Mouse (Mus musculus) embryonic facial prominence, embryonic 10.5 days (tissue): ENCODE measurements around the gene Map10. TPM values are rescaled to one million over a fixed set of nuclear protein-coding genes. Genes with fewer than 3 reads are reported as not detected.

ENCODE experiments used
- DNase-seq: peaks from one replicate; pipeline ENCODE4 v3.0.0-alpha.2; 2017; ENCODE audit warnings: low spot score
- H3K27ac ChIP-seq: fragments of 300-500 bp; sonication (generic); replicated peaks from 2 replicates; pipeline ENCODE4 v1.5.1; 2016; ENCODE audit warnings: mild to moderate bottlenecking
- H3K27me3 ChIP-seq: fragments of 300-500 bp; sonication (generic); replicated peaks from 2 replicates; pipeline ENCODE4 v1.6.1; 2016; ENCODE audit warnings: low read depth, mild to moderate bottlenecking; ENCODE audit not compliant: poor library complexity, severe bottlenecking
- H3K36me3 ChIP-seq: fragments of 300-500 bp; sonication (generic); replicated peaks from 2 replicates; pipeline ENCODE4 v1.6.1; 2016; ENCODE audit warnings: mild to moderate bottlenecking, moderate library complexity
- H3K4me1 ChIP-seq: fragments of 300-500 bp; sonication (generic); 2 replicates; pipeline ENCODE4 v1.6.1; 2016
- H3K4me3 ChIP-seq: fragments of 300-500 bp; sonication (generic); 2 replicates; pipeline ENCODE4 v1.5.1; 2016; ENCODE audit warnings: mild to moderate bottlenecking, moderate library complexity
- H3K9me3 ChIP-seq: fragments of 300-500 bp; sonication (generic); 2 replicates; pipeline ENCODE4 v1.6.1; 2016; ENCODE audit warnings: mild to moderate bottlenecking
- WGBS: fragments of 180-500 bp; shearing (Covaris S2); methylation state at CpG from one replicate; pipeline ENCODE4 v1.1.7; 2016; 5-methylcytosine and 5-hydroxymethylcytosine counted together
- polyA plus RNA-seq: library from polyadenylated mRNA; unstranded; fragments of >200 nt; fragmentation: Nextera tagmentation; extraction: Ambion mirVana; gene quantifications from 2 replicates; pipeline ENCODE4 v1.2.1, GENCODE M21; 2016

Map10 gene
- polyA plus RNA-seq, 1 experiment from 2014 or later, result 5.7 TPM

GRCm38 (mm10) chr8:125699391-125700025 is 29.9 kb downstream of the Map10 start:
- no peak for DNase-seq
- no peaks in the 10 kb centered on the region for H3K36me3 ChIP-seq
- no peaks in the 10 kb centered on the region for H3K4me1 ChIP-seq
- no peak overlapping the region for H3K27ac ChIP-seq
- H3K4me3 ChIP-seq, result no peak overlapping the region
- 83% methylated on average over 6 of the region's 6 CpGs for WGBS
- no peaks in the 10 kb centered on the region for H3K27me3 ChIP-seq
- 0 out of 2 replicates have a peak, but pooled peaks cover 4% of the 10 kb centered on the region for H3K9me3 ChIP-seq

DNA sequence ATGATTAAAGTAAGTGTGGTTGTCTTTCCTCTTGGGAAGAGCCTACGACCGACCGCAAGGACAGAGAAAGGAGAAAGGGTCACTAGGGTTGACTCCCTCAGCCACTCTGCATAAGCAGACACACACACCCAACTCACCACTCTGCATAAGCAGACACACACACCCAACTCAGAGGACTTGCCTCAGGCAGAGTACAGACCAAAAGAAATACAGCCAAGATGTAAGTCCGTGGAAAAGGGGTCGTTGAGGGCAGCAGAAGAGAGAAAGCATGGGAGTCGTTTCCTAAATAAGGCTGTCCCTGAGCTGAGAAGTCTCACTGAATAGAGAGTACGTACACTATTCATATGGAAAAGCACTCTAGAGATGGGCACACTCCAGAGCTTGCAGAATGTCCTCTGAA is 30.8 kb downstream of the Map10 start:
- Histone ChIP-seq H3K27ac (no peak overlapping the region), H3K36me3 (no peaks in the 10 kb centered on the region), H3K9me3 (0 out of 2 replicates have a peak, but pooled peaks cover 4% of the 10 kb centered on the region), H3K4me1 (no peaks in the 10 kb centered on the region), H3K4me3 (no peak overlapping the region), H3K27me3 (no peaks in the 10 kb centered on the region)
- 70% methylated on average over 7 of the region's 7 CpGs for WGBS
- DNase-seq, result no peak

DNA sequence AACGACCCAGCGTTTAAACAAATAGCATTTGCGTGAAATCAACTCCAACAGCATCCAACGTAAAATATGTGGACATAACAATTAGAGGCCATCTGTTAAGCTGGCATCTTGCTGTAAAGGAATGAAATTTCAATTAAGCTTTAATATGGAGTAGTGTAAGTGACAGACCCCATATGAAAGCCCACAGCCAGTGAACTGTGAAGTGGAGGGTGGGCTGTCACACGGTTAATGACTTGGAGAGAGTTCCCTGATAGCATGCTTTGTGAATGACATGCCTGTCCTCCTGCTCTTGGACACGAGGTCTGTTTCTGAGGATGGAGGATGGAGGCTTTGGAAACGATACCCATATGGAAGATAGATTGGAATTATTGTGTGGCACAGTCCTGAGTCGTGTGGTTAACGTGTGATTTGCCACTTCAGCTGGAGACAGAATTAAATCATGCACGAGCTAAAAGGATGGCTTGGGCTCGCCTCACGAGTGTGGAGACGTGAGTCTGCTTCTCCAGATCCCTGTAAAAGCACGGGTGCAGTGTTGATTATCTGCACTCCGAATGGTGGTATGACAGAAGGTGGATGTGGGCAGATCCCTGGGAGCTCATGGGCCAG is 33.4 kb downstream of the Map10 start:
- Histone ChIP-seq H3K27ac (no peak overlapping the region), H3K27me3 (no peaks in the 10 kb centered on the region), H3K9me3 (0 out of 2 replicates have a peak, but pooled peaks cover 4% of the 10 kb centered on the region), H3K4me1 (no peaks in the 10 kb centered on the region), H3K36me3 (no peaks in the 10 kb centered on the region), H3K4me3 (no peak overlapping the region)
- 86% methylated on average over 15 of the region's 15 CpGs for WGBS
- no peak for DNase-seq

GRCm38 (mm10) chr8:125704434-125704833 is 34.8 kb downstream of the Map10 start:
- Histone ChIP-seq H3K9me3 (no peaks in the 10 kb centered on the region), H3K4me1 (no peaks in the 10 kb centered on the region), H3K27me3 (no peaks in the 10 kb centered on the region), H3K4me3 (no peak overlapping the region), H3K27ac (no peak overlapping the region), H3K36me3 (no peaks in the 10 kb centered on the region)
- 84% methylated on average over 6 of the region's 6 CpGs for WGBS
- DNase-seq, result no peak

- H3K4me1 ChIP-seq, result no peaks in the 10 kb centered on the region
- 88% methylated on average over 7 of the region's 7 CpGs for WGBS
- no peaks in the 10 kb centered on the region for H3K27me3 ChIP-seq
- DNase-seq, result no peak
- no peak overlapping the region for H3K4me3 ChIP-seq
- no peak overlapping the region for H3K27ac ChIP-seq
- H3K9me3 ChIP-seq, result no peaks in the 10 kb centered on the region
- no peaks in the 10 kb centered on the region for H3K36me3 ChIP-seq
Measured at GRCm38 (mm10) chr8:125705816-125706215, 36.2 kb downstream of the Map10 start.

DNA sequence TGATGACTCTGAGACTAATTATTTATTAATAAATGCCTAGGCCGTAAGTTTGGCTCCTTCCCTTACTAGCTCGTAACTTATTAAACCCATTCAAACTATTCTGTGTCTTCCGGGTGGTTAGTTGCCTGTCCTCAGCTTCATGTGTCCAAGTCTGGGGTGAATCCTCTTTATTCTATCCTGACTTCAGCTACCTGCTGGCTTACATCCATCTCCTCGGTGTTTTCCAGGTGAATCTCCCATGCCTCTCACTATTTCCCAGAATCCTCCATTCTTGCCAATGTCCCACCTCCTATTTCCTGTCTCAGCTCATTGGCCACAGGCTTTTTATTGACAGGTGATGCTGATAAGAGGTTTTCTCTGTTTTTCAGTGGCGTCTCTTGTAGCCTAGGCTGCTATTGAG is 39.6 kb downstream of the Map10 start:
- H3K36me3 ChIP-seq, result no peaks in the 10 kb centered on the region
- H3K27ac ChIP-seq, result no peak overlapping the region
- no peak for DNase-seq
- no peaks in the 10 kb centered on the region for H3K4me1 ChIP-seq
- 87% methylated on average over 5 of the region's 5 CpGs for WGBS
- H3K27me3 ChIP-seq, result no peaks in the 10 kb centered on the region
- no peak overlapping the region for H3K4me3 ChIP-seq
- no peaks in the 10 kb centered on the region for H3K9me3 ChIP-seq

- 91% methylated on average over 5 of the region's 5 CpGs for WGBS
- Histone ChIP-seq H3K9me3 (no peaks in the 10 kb centered on the region), H3K27me3 (no peaks in the 10 kb centered on the region), H3K27ac (no peak overlapping the region), H3K4me1 (peaks cover 7% of the 10 kb centered on the region), H3K36me3 (no peaks in the 10 kb centered on the region), H3K4me3 (no peak overlapping the region)
- DNase-seq, result no peak
Measured at GRCm38 (mm10) chr8:125711514-125711913, 41.9 kb downstream of the Map10 start.

DNA sequence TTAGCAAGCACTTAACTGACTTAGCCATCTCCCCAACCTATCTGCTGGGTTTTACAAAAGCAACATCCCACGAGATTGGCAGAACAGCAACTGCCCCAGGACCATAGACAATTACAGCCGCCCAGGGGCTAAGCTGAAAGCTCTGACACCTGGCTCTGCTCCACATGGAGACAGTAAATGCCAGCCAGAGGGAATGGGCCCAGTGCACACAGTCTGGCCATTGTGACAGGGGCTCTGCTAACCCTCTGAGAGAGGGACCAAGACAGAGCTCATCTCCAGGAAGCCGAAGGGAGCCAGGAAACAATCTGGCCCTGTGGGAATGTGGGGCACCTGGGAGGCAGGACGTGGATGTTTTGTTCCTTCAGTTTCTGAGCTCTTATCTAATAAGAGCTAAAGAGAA is 46.6 kb downstream of the Map10 start:
- no peaks in the 10 kb centered on the region for H3K36me3 ChIP-seq
- no peak for DNase-seq
- no peaks in the 10 kb centered on the region for H3K27me3 ChIP-seq
- peaks cover 30% of the 10 kb centered on the region for H3K4me1 ChIP-seq
- H3K27ac ChIP-seq, result no peak overlapping the region
- 43% methylated on average over 4 of the region's 4 CpGs for WGBS
- H3K9me3 ChIP-seq, result no peaks in the 10 kb centered on the region
- H3K4me3 ChIP-seq, result no peak overlapping the region

DNA sequence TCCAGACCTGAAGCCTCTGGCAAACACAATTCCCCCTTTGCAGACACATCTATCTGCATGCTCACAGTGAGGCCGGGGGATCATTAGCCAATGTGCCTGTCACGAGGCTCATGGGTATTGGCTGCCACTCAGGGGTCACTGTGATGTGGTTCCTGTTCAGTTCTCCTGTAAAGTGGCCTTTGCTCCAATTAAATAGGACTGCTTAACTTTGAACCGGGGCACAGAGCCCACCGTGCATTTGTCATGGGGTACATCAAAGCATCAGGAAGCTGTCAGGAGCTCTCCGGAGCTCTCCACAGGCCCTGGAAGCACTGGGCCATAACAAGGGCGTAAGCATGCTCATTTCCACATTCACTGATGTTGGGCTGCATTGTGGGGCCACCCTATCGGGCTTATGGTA is 47.0 kb downstream of the Map10 start:
- no peak for DNase-seq
- no peak overlapping the region; the same call in 1 of the 2 replicates for H3K27ac ChIP-seq

GRCm38 (mm10) chr8:125718914-125719313 is 49.3 kb downstream of the Map10 start:
- 62% methylated on average over 4 of the region's 4 CpGs for WGBS
- H3K27me3 ChIP-seq, result no peaks in the 10 kb centered on the region

More for the DNA sequence above, 47.0 kb downstream of the Map10 start:
- Histone ChIP-seq H3K27me3 (no peaks in the 10 kb centered on the region), H3K4me3 (no peak overlapping the region), H3K4me1 (peaks cover 30% of the 10 kb centered on the region), H3K9me3 (no peaks in the 10 kb centered on the region), H3K36me3 (no peaks in the 10 kb centered on the region)
- 44% methylated on average over 7 of the region's 7 CpGs for WGBS

DNA sequence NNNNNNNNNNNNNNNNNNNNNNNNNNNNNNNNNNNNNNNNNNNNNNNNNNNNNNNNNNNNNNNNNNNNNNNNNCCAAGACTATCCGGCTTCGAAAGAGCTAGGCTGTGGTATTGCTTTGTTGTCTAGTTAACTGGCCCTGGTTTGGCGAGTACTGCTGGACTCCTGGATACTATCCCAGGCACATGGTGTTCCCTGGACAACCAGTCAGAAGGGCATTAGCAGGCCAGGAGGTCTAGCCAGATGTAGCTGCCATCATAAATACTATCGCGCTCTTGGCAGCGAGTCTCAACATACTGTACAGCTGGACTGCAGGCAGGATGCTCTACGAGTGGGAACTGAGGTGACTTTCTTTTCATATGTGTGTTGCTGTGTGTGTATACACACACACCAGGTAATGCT is 53.1 kb downstream of the Map10 start:
- H3K4me3 ChIP-seq, result no peak overlapping the region
- no peak for DNase-seq
- H3K36me3 ChIP-seq, result no peaks in the 10 kb centered on the region
- H3K27me3 ChIP-seq, result no peaks in the 10 kb centered on the region
- peaks cover 16% of the 10 kb centered on the region for H3K4me1 ChIP-seq
- no peak overlapping the region for H3K27ac ChIP-seq
- 94% methylated on average over 7 of the region's 7 CpGs for WGBS
- no peaks in the 10 kb centered on the region for H3K9me3 ChIP-seq

More at GRCm38 (mm10) chr8:125718914-125719313, 49.3 kb downstream of the Map10 start:
- Histone ChIP-seq H3K9me3 (no peaks in the 10 kb centered on the region), H3K27ac (no peak overlapping the region), H3K4me1 (peaks cover 30% of the 10 kb centered on the region), H3K4me3 (no peak overlapping the region), H3K36me3 (no peaks in the 10 kb centered on the region)
- no peak for DNase-seq
